Mouse (Mus musculus): ENCODE results near the gene Rab5if. TPM values are rescaled to one million over a fixed set of nuclear protein-coding genes. Genes with fewer than 3 reads are reported as not detected.

Rab5if gene
- total and polyA plus RNA-seq, 3 experiments = 226 to 315 (median 263) TPM

DNA sequence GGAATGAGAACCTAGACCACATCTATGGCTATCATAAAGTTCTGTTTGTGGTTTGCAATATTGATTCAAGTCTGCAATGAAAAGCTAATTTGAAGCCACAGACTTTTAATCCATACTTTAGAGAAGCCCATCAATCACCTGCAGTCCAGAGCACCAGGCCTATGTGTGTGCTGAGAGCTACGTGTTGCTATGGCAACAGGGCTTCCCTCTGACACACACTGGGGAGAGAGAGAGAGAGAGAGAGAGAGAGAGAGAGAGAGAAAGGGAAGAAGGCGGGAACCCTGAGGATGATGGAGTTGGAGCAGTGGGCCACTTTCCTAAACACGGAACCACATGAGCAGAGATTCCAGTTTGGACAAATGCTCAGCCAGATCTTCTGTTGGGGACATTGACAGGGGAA lies 29.3 kb downstream of the Rab5if start:
- Histone ChIP-seq H3K36me3 (ENCODE audit: control insufficient read depth in 1 of 2, insufficient read depth in 2 of 2, low read length in 2 of 2) (peaks cover 0 to 8% of the 10 kb centered on the region in 2 experiments; a peak in 2 of 4 replicates), H3K9ac (ENCODE audit: control insufficient read depth, low read depth, low read length, poor library complexity, severe bottlenecking) (no peak overlapping the region), H3K4me1 (ENCODE audit: control insufficient read depth in 1 of 2, insufficient read depth in 2 of 2, low read length in 2 of 2) (peaks cover 0 to 12% of the 10 kb centered on the region in 2 experiments; a peak in 2 of 4 replicates), H3K4me3 (ENCODE audit: control insufficient read depth in 1 of 2, insufficient read depth in 1 of 2, low read depth in 2 of 2, low read length in 2 of 2) (no peak overlapping the region), H3K27me3 (ENCODE audit: control insufficient read depth in 1 of 2, insufficient read depth in 2 of 2, low read length in 2 of 2) (no peaks in the 10 kb centered on the region), H3K9me3 (replicated peaks; ENCODE audit: insufficient read depth, low read length) (no peaks in the 10 kb centered on the region), H3K79me2 (ENCODE audit: control insufficient read depth, insufficient read depth, low read length, poor library complexity) (no peaks in the 10 kb centered on the region), H3K27ac (ENCODE audit: control insufficient read depth, low read depth, low read length) (no peak overlapping the region)
- no peak for DNase-seq (ENCODE audit: low read depth, low spot score)
- TF ChIP-seq JUND (IDR thresholded peaks at IDR 0.05; ENCODE audit: low read depth, low read length) (peak; percentile 73; the same call in 1 of the 2 replicates), ELF1 (IDR thresholded peaks at IDR 0.05; ENCODE audit: low read depth, low read length) (no peak)

DNA sequence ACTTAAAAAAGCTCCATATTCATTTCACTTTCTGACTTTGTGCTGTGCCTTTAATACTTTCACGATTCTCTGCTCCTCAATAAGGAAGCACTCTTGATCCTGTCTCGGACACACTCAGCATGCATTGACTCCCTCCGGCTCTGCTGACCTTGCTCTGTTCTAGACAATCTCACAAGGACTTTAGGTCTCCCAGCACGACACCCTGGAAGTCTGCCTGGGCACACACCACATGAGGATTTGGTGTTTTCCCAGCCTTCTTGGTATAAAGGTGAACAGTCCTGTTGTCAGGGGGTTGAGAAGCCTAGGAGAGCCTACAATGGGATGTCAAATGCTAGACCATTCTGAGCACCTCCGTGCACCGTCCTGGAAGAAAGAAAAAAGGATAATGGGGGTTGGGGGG lies 29.9 kb downstream of the Rab5if start:
- no peak overlapping the region for H3K9ac ChIP-seq (ENCODE audit: control insufficient read depth, low read depth, low read length, poor library complexity, severe bottlenecking)
- H3K27me3 ChIP-seq (ENCODE audit: control insufficient read depth in 1 of 2, insufficient read depth in 2 of 2, low read length in 2 of 2) = no peaks in the 10 kb centered on the region; a peak in 1 of 4 replicates
- H3K4me1 ChIP-seq (ENCODE audit: control insufficient read depth in 1 of 2, insufficient read depth in 2 of 2, low read length in 2 of 2) = peaks cover 0 to 10% of the 10 kb centered on the region in 2 experiments; a peak in 2 of 4 replicates
- no peak overlapping the region for H3K27ac ChIP-seq (ENCODE audit: control insufficient read depth, low read depth, low read length)
- H3K4me3 ChIP-seq (ENCODE audit: control insufficient read depth in 1 of 2, insufficient read depth in 1 of 2, low read depth in 2 of 2, low read length in 2 of 2) = no peak overlapping the region
- H3K9me3 ChIP-seq (replicated peaks; ENCODE audit: insufficient read depth, low read length) = no peaks in the 10 kb centered on the region
- H3K79me2 ChIP-seq (ENCODE audit: control insufficient read depth, insufficient read depth, low read length, poor library complexity) = no peaks in the 10 kb centered on the region
- peaks cover 0 to 8% of the 10 kb centered on the region in 2 experiments; a peak in 2 of 4 replicates for H3K36me3 ChIP-seq (ENCODE audit: control insufficient read depth in 1 of 2, insufficient read depth in 2 of 2, low read length in 2 of 2)
- TF ChIP-seq JUND (IDR thresholded peaks at IDR 0.05; ENCODE audit: low read depth, low read length) = no peak
- TF ChIP-seq TAL1 (IDR thresholded peaks at IDR 0.05; ENCODE audit: low read length) = no peak
- TF ChIP-seq ZNF384 (IDR thresholded peaks at IDR 0.05; ENCODE audit: low read depth, low read length) = no peak
- no peak for TF ChIP-seq POLR2A (IDR thresholded peaks at IDR 0.05; ENCODE audit: control insufficient read depth in 1 of 2, insufficient read depth in 1 of 2, low read depth in 1 of 2, low read length in 2 of 2, poor library complexity in 1 of 2)
- no peak for TF ChIP-seq POLR2AphosphoS5 (IDR thresholded peaks at IDR 0.05; ENCODE audit: borderline replicate concordance, low read depth, low read length)
- TF ChIP-seq RCOR1 (IDR thresholded peaks at IDR 0.05; ENCODE audit: low read depth, low read length) = no peak
- no peak for TF ChIP-seq CHD2 (IDR thresholded peaks at IDR 0.05; ENCODE audit: low read length)
- TF ChIP-seq EP300 (IDR thresholded peaks at IDR 0.05; ENCODE audit: low read depth in 1 of 2, low read length in 2 of 2) = no peak
- no peak for TF ChIP-seq NELFE (IDR thresholded peaks at IDR 0.05; ENCODE audit: low read depth, low read length)
- no peak for TF ChIP-seq GABPA (IDR thresholded peaks at IDR 0.05; ENCODE audit: low read depth, low read length)
- TF ChIP-seq TCF12 (IDR thresholded peaks at IDR 0.05; ENCODE audit: low read depth, low read length) = no peak
- no peak for TF ChIP-seq ETS1 (IDR thresholded peaks at IDR 0.05; ENCODE audit: low read depth, low read length)
- TF ChIP-seq KAT2A (conservative IDR thresholded peaks at IDR 0.05; ENCODE audit: low read depth, low read length) = no peak
- no peak for TF ChIP-seq CHD1 (IDR thresholded peaks at IDR 0.05; ENCODE audit: low read depth, low read length)
- TF ChIP-seq E2F4 (IDR thresholded peaks at IDR 0.05; ENCODE audit: borderline replicate concordance, low read depth, low read length) = no peak
- no peak for TF ChIP-seq UBTF (IDR thresholded peaks at IDR 0.05; ENCODE audit: borderline replicate concordance, insufficient read depth, low read depth, low read length)
- no peak for TF ChIP-seq NRF1 (IDR thresholded peaks at IDR 0.05; ENCODE audit: insufficient read depth, low read depth, low read length, poor library complexity, severe bottlenecking)
- TF ChIP-seq MAX (IDR thresholded peaks at IDR 0.05; ENCODE audit: low read length) = no peak
- no peak for TF ChIP-seq MAZ (IDR thresholded peaks at IDR 0.05; ENCODE audit: low read depth, low read length)
- TF ChIP-seq MXI1 (IDR thresholded peaks at IDR 0.05; ENCODE audit: low read depth, low read length) = no peak
- DNase-seq (ENCODE audit: low read depth, low spot score) = no peak

Measured in MEL (cell line).